Mouse (Mus musculus) left cerebral cortex, postnatal 4 days (tissue): ENCODE data around the gene Ptger2. TPM values are rescaled to one million over a fixed set of nuclear protein-coding genes. Genes with fewer than 3 reads are reported as not detected.

Experiments used
- DNase-seq: peaks from one replicate; pipeline ENCODE4 v3.0.0-alpha.2; 2022
- intact Hi-C: fragments of 180-260 bp; cut with DNase I; formaldehyde crosslinking; loops from one replicate; pipeline ENCODE4 v1.15.1; 2025
- microRNA-seq: library from miRNA; unstranded; fragments of <30 nt; microRNA quantifications from one replicate; pipeline ENCODE4 v1.2.0, GENCODE M21; 2022
- total RNA-seq, 2 experiments: library from RNA; stranded (reverse); gene quantifications; 2 replicates each; pipeline ENCODE4 v1.2.3; 2021

Gene Ptger2
- total RNA-seq, 2 experiments from 2014 or later = 0.60 to 1.0 TPM

DNA sequence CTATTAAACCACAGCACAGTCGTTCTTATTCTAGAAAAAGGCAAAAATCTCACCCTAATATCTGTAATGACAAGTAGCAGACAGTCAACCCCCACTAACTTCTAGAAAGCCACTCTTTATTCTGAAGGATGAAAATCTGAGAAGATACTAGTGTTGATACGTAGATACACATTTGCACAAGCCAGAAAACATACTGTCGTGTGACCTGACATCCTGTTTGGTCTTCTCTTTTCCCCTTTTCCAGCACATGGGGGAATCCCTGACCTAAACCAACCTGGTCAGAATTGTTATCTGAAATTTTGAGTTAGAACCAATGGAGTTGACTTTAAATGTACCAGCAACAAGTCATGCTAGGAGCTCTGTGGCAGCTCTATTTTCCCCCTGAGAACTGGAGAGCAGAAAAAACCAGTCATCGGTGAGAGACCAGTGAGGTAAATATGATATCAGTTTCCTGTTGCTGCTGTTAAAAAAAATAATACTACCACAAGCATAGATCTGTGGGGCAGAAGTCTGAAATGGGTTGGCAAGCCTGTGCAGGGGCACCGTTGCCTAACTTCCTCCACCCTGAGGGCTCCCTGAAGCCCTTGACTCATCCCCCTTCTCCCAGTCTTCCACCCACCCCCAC lies 53.0 kb downstream of the Ptger2 start:
- intact Hi-C loops = no loop called here
- no peak for DNase-seq

- intact Hi-C loops = loop anchor here (2.0 kb wide), 1 partner anchor 67 kb away; no protein-coding TSS in a partner anchor
- DNase-seq = no peak
These were observed 60.1 kb downstream of the Ptger2 start for GRCm38 (mm10) chr14:45048128-45048527.

DNA sequence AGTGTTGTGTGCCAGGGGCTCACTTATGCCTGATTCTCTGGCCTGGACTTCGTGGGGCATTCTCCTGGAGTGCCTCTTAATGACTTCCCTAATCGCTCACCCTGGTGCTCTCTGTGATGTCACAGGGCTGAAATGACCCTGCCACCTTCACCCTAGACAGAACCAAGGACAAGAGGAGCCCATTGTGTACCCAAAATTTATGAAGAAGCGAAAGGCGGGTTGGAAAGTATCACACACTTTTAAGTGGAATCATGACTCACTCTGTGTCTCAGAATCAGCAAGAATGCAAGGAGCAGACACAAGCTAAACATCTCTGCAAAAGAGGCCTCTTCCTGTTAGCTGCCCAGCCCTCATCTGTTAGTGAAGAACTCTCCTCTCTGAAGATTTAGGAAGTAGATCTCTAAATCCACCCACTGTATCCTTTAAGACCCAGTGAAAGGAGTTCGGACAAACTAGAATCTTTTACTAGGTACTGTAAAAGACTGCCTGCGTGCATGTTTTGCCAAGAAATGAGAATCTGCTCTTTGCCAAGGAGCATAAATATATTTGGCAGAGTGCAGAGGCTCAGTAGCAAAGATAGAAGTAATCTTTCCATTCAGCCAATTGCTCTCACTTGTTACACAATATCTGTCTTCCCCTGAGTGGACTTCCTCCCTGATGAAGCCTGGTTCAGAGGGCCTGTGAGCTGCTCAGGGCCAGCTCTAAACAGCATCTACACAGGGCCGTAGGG lies 61.9 kb downstream of the Ptger2 start:
- DNase-seq = no peak
- intact Hi-C loops = loop anchor here (2.0 kb wide), 1 partner anchor 69 kb away; no protein-coding TSS in a partner anchor

GRCm38 (mm10) chr14:45050419-45050776 lies 62.4 kb downstream of the Ptger2 start:
- DNase-seq = no peak
- intact Hi-C loops = no loop called here

- no peak for DNase-seq
- intact Hi-C loops = no loop called here
These were observed 63.1 kb downstream of the Ptger2 start for GRCm38 (mm10) chr14:45051116-45051515.

Small RNA genes lying within 50 kb of the gene (microRNA-seq; reads per million reads assigned to microRNA genes)
- not detected for gene Mir327

Other genes starting within 250 kb of the Ptger2 start
- not detected for gene Gm8267, start 237.9 kb upstream of the Ptger2 start, total RNA-seq
- 1 to 10 TPM in 1 of 2 experiments, under 1 TPM in 1; 0.74 to 1.4 TPM for gene Ptgdr, start 128.8 kb upstream of the Ptger2 start, total RNA-seq
- 10 to 100 TPM; 24.5 to 26.7 TPM for gene Gpr137c, start 231.5 kb downstream of the Ptger2 start, total RNA-seq
- gene Txndc16, start 232.1 kb downstream of the Ptger2 start, total RNA-seq = 10 to 100 TPM; 53.6 to 58.4 TPM